Mouse (Mus musculus): ENCODE measurements around the gene Tmem69.

DNA sequence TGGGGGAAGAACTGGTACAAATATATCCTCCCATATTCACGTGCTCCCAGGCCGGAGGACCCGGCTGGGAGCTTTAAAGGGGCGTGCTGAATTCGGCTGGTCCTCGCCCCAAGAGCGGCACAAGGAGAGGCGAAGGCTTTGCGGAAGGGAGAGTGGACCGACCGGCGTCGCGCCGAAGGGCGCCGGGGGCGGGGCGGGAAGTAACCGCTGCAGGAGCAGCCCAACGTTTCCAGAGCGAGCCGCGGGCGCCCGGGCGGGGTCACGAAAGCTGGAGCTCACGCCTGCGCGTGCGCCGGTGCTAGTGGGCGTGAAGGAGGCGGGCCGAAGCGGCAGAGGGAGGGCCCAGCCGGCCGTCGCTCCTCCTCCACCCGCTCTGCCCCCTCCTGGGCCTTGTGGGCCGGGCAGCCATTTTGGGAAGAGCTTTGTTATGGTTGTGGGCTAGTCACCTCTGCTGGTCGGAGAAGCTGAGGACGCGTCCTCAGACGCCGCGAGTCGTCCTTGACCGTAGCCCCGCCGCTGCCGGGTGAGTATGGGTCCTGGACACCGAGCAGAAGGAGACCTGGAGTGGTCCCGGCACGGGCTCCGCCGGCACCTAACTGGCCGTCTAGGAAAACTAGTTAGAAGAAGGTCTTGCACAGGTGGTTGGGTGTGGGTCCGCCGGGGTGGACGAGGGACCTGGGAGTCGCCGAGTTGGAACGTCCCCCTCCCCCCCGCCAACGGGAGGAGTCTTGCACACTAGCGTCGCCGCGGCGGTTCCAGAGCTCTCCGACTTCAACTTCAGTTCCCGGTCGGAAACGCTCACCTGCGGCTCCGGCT is 1.8 kb upstream of the Tmem69 start, which contains the start of gene Gpbp1l1:
- TF ChIP-seq CTCF (conservative IDR thresholded peaks at IDR 0.05; ENCODE audit: low read length) (no peak), POU5F1 (IDR thresholded peaks at IDR 0.05; ENCODE audit: borderline replicate concordance, low read length) (no peak)

Measured in E14TG2a.4 (cell line).